Comparison of ENCODE assay signal across 16 mouse cellular contexts in genomic region chr10:104804849-104805248, GRCm38 (mm10).
"Had no signal": no experiment of that assay in that cellular context is flagged by ENCODE, and none has a peak within 500 bp of the region (broad histone marks: within the 10 kb centered on the region; RNA-seq: fewer than 3 reads in every experiment).

No protein-coding gene starts in this region.

- H3K9me3 ChIP-seq: midbrain, embryonic 10.5 days; midbrain, embryonic 12.5 days; neural tube, embryonic 12.5 days; stomach, embryonic 15.5 days had no signal

- H3K9ac ChIP-seq: lung, embryonic 14.5 days; midbrain, embryonic 12.5 days; neural tube, embryonic 12.5 days; stomach, embryonic 15.5 days had no signal

- H3K36me3 ChIP-seq: midbrain, embryonic 10.5 days; midbrain, embryonic 12.5 days; neural tube, embryonic 12.5 days; stomach, embryonic 15.5 days had no signal

- H3K27me3 ChIP-seq: midbrain, embryonic 12.5 days; neural tube, embryonic 12.5 days; stomach, embryonic 15.5 days had no signal

- H3K4me3 ChIP-seq: midbrain, embryonic 10.5 days; midbrain, embryonic 12.5 days; neural tube, embryonic 12.5 days; stomach, embryonic 15.5 days had no signal

- DNase-seq: lung, adult 18-20 months; lung, embryonic 14.5 days; lung, postnatal 10 days; lung, postnatal 36 days; midbrain, embryonic 14.5 days; right cerebral cortex, postnatal 14 days; thymus, adult 2 months; thymus, postnatal 25 days; thymus, postnatal 4 days had no signal

- H3K4me1 ChIP-seq: midbrain, embryonic 10.5 days; midbrain, embryonic 12.5 days; neural tube, embryonic 12.5 days; stomach, embryonic 15.5 days had no signal

- H3K27ac ChIP-seq: macrophage; midbrain, embryonic 10.5 days; midbrain, embryonic 12.5 days; neural tube, embryonic 12.5 days; stomach, embryonic 15.5 days; stomach, postnatal 0 days had no signal

- H3K4me2 ChIP-seq: lung, embryonic 14.5 days; midbrain, embryonic 12.5 days; neural tube, embryonic 12.5 days; stomach, embryonic 15.5 days had no signal

- ATAC-seq: midbrain, embryonic 16.5 days had no signal
